Mouse (Mus musculus) CD8-positive naive resting alpha-beta T cell, adult 57 days (primary cell): ENCODE results near the gene Sart1. TPM values are rescaled to one million over a fixed set of nuclear protein-coding genes. Genes with fewer than 3 reads are reported as not detected.

Experiments
- total RNA-seq: library from RNA; stranded (reverse); gene quantifications from one replicate; pipeline ENCODE4 v1.2.4, GENCODE M21; 2023

Gene Sart1
- total RNA-seq = 167 TPM

DNA sequence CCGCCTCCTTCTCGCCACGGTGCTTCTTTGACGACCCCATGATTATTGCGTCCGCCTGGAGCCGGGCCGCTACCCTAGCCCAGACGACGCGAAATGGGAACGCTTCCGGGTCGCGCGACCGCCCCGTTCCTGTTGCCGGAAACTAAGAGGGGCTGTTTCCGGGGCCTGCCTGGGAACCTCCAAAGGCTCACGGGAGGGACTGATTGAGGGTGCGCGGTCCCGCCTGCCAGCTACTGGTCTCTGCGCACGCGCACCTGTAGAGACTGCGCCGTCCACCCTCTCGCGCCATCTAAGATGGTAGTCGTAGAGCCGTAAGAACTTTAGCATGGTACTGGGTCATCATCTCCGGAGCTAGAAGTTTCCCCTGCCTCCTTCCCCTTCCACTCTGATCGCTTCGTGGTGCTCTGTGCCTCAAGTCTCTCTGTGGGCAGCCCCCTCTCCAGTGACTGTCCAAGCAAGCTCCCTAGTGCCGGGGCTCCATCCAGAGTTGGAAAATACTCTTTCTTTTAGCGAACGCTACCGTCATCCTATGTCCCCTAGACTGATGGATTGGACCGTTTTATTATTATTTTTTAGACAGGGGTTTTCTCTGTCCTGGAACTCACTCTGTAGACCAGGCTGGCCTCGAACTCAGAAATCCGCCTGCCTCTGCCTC lies at the start of gene Sart1:
Sart1 (minus strand) TSS at position 116 of the 655 bp plus-strand sequence.

GRCm38 (mm10) chr19:5424782-5425741 lies 36.6 kb upstream of the Sart1 start, which contains the start of the genes Drap1 and AI837181:
Gene Drap1, minus strand, starts transcription at chr19:5424979.
Gene AI837181, plus strand, starts transcription at chr19:5425144.

DNA sequence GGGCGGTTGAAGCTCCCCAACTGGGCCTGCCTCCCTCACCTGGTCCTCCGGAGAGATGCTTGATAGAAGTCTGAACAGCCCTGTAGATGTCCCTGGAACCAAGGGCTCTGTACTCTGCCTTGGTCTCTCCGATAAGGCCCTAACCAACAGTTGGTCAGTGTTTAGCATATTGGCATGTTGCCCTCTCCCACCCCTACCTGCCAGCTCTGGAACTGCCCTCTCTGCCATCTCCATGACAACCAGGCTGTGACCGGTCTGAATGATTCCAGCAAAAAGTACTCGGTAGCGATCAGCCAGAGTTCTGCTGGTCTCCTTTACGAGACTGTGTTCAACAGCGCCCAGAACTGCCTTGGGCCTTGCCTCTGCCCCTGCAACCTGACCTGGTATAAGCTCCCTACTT lies 13.8 kb upstream of the Sart1 start, which contains the start of gene Tsga10ip:
Tsga10ip (minus strand) TSS at position 234 of the 400 bp plus-strand sequence.

DNA sequence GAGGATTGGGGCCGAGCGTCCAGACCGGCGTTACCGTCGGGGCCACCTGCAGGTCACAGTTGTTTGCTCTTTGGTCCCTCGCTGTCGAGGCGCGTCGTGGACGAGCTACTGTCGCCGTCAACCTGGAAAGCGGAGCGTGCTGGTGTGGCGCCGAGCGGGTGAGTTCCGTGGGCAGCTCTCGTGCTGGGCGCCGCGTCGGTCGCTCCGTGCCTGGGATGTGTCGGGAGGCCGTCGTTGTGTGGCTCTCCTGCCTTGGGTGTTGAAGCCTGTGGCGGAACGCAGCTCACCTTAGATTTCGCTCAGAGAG lies 21.5 kb downstream of the Sart1 start, which contains the start of gene Banf1:
Banf1 (minus strand) TSS at position 116 of the 307 bp plus-strand sequence.

GRCm38 (mm10) chr19:5366175-5367052 lies 22.1 kb downstream of the Sart1 start, which contains the start of gene Eif1ad:
Gene Eif1ad, plus strand, starts transcription at chr19:5366741.

GRCm38 (mm10) chr19:5349502-5349873 lies 39.0 kb downstream of the Sart1 start, which contains the start of gene Cst6:
Gene Cst6, minus strand, starts transcription at chr19:5349574.

DNA sequence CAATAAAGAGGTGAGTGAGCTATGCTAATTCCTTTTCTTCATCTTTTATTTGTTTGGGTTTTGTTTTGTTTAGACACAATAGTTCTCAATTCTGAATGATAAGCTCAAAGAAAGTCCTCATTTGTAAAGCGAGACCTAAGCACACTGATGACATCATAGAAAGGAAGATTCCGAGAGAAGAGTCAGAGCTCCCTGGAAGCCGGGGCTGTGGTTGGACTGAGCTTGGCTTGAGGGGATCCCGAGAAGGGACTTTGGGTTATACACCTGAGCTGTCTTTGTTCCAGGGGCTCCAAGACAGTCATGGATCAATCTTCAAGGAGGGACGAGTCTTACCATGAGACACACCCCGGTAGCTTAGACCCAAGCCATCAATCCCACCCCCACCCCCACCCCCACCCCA lies 53.1 kb downstream of the Sart1 start, which contains the start of gene Catsper1:
Catsper1 (plus strand) TSS at position 301 of the 400 bp plus-strand sequence.

Other genes with a start within 250 kb of the Sart1 start
- gene Pacs1, start 115.6 kb downstream of the Sart1 start, total RNA-seq = 95.0 TPM
- gene Sf3b2, start 93.2 kb downstream of the Sart1 start, total RNA-seq = 240 TPM
- not detected for gene Gal3st3, start 90.4 kb downstream of the Sart1 start, total RNA-seq
- gene Catsper1, start 53.0 kb downstream of the Sart1 start, total RNA-seq = not detected
- gene Cst6, start 39.1 kb downstream of the Sart1 start, total RNA-seq = not detected
- gene Eif1ad, start 22.0 kb downstream of the Sart1 start, total RNA-seq = 34.6 TPM
- gene Banf1, start 21.5 kb downstream of the Sart1 start, total RNA-seq = 108 TPM
- 0.86 TPM for gene Tsga10ip, start 13.8 kb upstream of the Sart1 start, total RNA-seq
- 162 TPM for gene Drap1, start 36.3 kb upstream of the Sart1 start, total RNA-seq
- 50.8 TPM for gene AI837181, start 36.4 kb upstream of the Sart1 start, total RNA-seq
- gene Fosl1, start 58.8 kb upstream of the Sart1 start, total RNA-seq = 1.4 TPM
- gene Ccdc85b, start 69.2 kb upstream of the Sart1 start, total RNA-seq = 7.1 TPM
- 91.2 TPM for gene Fibp, start 71.9 kb upstream of the Sart1 start, total RNA-seq
- gene Ctsw, start 79.8 kb upstream of the Sart1 start, total RNA-seq = 223 TPM
- gene Efemp2, start 85.3 kb upstream of the Sart1 start, total RNA-seq = 1.4 TPM
- gene Mus81, start 99.7 kb upstream of the Sart1 start, total RNA-seq = 41.4 TPM
- 1,395 TPM for gene Cfl1, start 101.8 kb upstream of the Sart1 start, total RNA-seq
- 1.7 TPM for gene 1700020D05Rik, start 115.1 kb upstream of the Sart1 start, total RNA-seq
- gene Snx32, start 121.8 kb upstream of the Sart1 start, total RNA-seq = 8.0 TPM
- gene Ovol1, start 171.9 kb upstream of the Sart1 start, total RNA-seq = not detected
- 20.0 TPM for gene Ap5b1, start 179.3 kb upstream of the Sart1 start, total RNA-seq
- gene Rnaseh2c, start 213.2 kb upstream of the Sart1 start, total RNA-seq = 92.9 TPM
- gene Kat5, start 221.5 kb upstream of the Sart1 start, total RNA-seq = 137 TPM
- 118 TPM for gene Rela, start 248.8 kb upstream of the Sart1 start, total RNA-seq